Mouse (Mus musculus): ENCODE measurements around the gene Jun.
A peak's percentile ranks its signal among the peaks of the same experiment; 100 is the strongest.

Jun gene

GRCm38 (mm10) chr4:95052025-95052899, at the start of gene Jun:
TSS of gene Jun (minus strand) at chr4:95052222.
- peak; percentile 99 for DNase-seq (ENCODE audit: low read depth, low spot score)

- no peak for DNase-seq (ENCODE audit: low read depth, low spot score)
These were observed 49.7 kb upstream of the Jun start for GRCm38 (mm10) chr4:95101684-95102083.

- DNase-seq (ENCODE audit: low read depth, low spot score) = no peak
These were observed 48.7 kb upstream of the Jun start for GRCm38 (mm10) chr4:95100694-95101093.

GRCm38 (mm10) chr4:95099373-95099772, 47.4 kb upstream of the Jun start:
- no peak for DNase-seq (ENCODE audit: low read depth, low spot score)

- no peak for DNase-seq (ENCODE audit: low read depth, low spot score)
These were observed 46.7 kb upstream of the Jun start for GRCm38 (mm10) chr4:95098722-95099097.

GRCm38 (mm10) chr4:95097942-95098721, 46.1 kb upstream of the Jun start:
- no peak for DNase-seq (ENCODE audit: low read depth, low spot score)

GRCm38 (mm10) chr4:95096731-95097130, 44.7 kb upstream of the Jun start:
- DNase-seq (ENCODE audit: low read depth, low spot score) = no peak

- DNase-seq (ENCODE audit: low read depth, low spot score) = no peak
These were observed 43.9 kb upstream of the Jun start for GRCm38 (mm10) chr4:95095911-95096310.

- no peak for DNase-seq (ENCODE audit: low read depth, low spot score)
These were observed 43.3 kb upstream of the Jun start for GRCm38 (mm10) chr4:95095355-95095754.

GRCm38 (mm10) chr4:95094700-95095113, 42.7 kb upstream of the Jun start:
- no peak for DNase-seq (ENCODE audit: low read depth, low spot score)

- no peak for DNase-seq (ENCODE audit: low read depth, low spot score)
These were observed 41.6 kb upstream of the Jun start for GRCm38 (mm10) chr4:95093615-95094014.

- no peak for DNase-seq (ENCODE audit: low read depth, low spot score)
These were observed 40.5 kb upstream of the Jun start for GRCm38 (mm10) chr4:95092516-95092915.

- no peak for DNase-seq (ENCODE audit: low read depth, low spot score)
These were observed 39.5 kb upstream of the Jun start for GRCm38 (mm10) chr4:95091536-95091935.

GRCm38 (mm10) chr4:95089968-95090367, 37.9 kb upstream of the Jun start:
- no peak for DNase-seq (ENCODE audit: low read depth, low spot score)

- no peak for DNase-seq (ENCODE audit: low read depth, low spot score)
These were observed 37.0 kb upstream of the Jun start for GRCm38 (mm10) chr4:95089053-95089452.

GRCm38 (mm10) chr4:95083957-95084356, 31.9 kb upstream of the Jun start:
- no peak for DNase-seq (ENCODE audit: low read depth, low spot score)

GRCm38 (mm10) chr4:95083191-95083729, 31.2 kb upstream of the Jun start:
- no peak for DNase-seq (ENCODE audit: low read depth, low spot score)

GRCm38 (mm10) chr4:95082481-95083088, 30.6 kb upstream of the Jun start:
- DNase-seq (ENCODE audit: low read depth, low spot score) = no peak

- DNase-seq (ENCODE audit: low read depth, low spot score) = no peak
These were observed 29.6 kb upstream of the Jun start for GRCm38 (mm10) chr4:95081632-95082031.

GRCm38 (mm10) chr4:95078625-95079024, 26.6 kb upstream of the Jun start:
- no peak for DNase-seq (ENCODE audit: low read depth, low spot score)

- DNase-seq (ENCODE audit: low read depth, low spot score) = no peak
These were observed 24.3 kb upstream of the Jun start for GRCm38 (mm10) chr4:95076279-95076678.

GRCm38 (mm10) chr4:95075591-95076002, 23.6 kb upstream of the Jun start:
- no peak for DNase-seq (ENCODE audit: low read depth, low spot score)

Measured in CD4-positive helper T cell, adult 2 months (primary cell).